ENCODE assay signal across 8 mouse cellular contexts in the genomic region with DNA sequence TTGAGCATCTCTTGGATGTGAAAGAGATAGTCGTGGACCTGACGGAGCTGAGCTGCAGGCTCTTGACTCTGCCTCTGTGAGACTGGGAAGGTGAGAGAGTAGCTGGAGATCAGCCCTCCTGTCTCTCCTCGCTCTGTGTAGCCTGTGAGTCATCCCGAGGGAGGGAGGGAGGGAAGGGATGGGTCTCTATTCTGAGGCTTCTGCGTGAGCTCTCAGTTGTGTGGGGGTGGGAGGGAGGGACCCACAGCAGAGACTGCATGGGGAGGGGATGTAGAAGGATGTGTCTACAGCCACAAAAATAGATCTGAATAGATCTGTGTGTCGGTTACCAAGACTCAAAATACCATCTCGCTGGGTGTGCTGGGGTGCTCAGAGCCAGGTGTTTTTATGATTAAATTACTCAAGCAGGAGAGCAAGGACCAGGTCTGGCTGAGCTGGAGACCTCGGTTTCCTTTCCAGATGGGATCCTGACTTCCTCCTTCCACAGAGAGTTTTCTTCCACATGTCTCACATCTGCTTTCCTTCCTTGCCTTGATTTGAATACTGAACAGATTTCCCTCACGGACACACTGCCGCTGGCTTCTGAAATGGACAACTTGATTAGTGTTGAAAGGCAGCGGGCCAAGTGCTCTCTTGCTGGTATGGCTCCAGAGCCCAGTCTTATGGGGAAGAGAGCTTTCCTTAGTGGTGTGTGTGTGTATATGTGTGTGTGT.
DNase-seq lines count a peak whose midpoint lies in the region; ATAC-seq and TF ChIP-seq lines count a peak whose summit lies in the region.

No protein-coding gene starts in this region.

- no peak overlapping the region for H3K27ac ChIP-seq in forebrain, embryonic 15.5 days (replicated peaks)
- no peak overlapping the region for H3K27ac ChIP-seq in forebrain, embryonic 14.5 days (ENCODE audit: low read depth, low read length)
- 0 out of 2 replicates have a peak overlapping the region, but pooled peaks have one; percentile 4 for H3K27ac ChIP-seq in intestine, postnatal 0 days (ENCODE audit: low read depth, low read length)
- peak overlapping the region; percentile 52 for H3K27ac ChIP-seq in stomach, embryonic 14.5 days (ENCODE audit: low read length)

- H3K9ac ChIP-seq in forebrain, embryonic 15.5 days (replicated peaks) = no peak overlapping the region
- H3K9ac ChIP-seq in forebrain, embryonic 14.5 days (ENCODE audit: low read length) = no peak overlapping the region
- no peak overlapping the region for H3K9ac ChIP-seq in intestine, postnatal 0 days (ENCODE audit: low read depth, low read length)
- H3K9ac ChIP-seq in stomach, embryonic 14.5 days (replicated peaks; ENCODE audit: low read depth, low read length) = no peak overlapping the region

- no peak for TF ChIP-seq CTCF in intestine, postnatal 0 days (IDR thresholded peaks at IDR 0.05; ENCODE audit: low read depth)

- H3K4me1 ChIP-seq in forebrain, embryonic 15.5 days = no peaks in the 10 kb centered on the region
- no peaks in the 10 kb centered on the region for H3K4me1 ChIP-seq in forebrain, embryonic 14.5 days (ENCODE audit: control insufficient read depth, insufficient read depth, low read length)
- H3K4me1 ChIP-seq in intestine, postnatal 0 days (replicated peaks; ENCODE audit: control insufficient read depth, insufficient read depth, low read length) = 0 out of 2 replicates have a peak, but pooled peaks cover 6% of the 10 kb centered on the region
- 0 out of 2 replicates have a peak, but pooled peaks cover 9% of the 10 kb centered on the region for H3K4me1 ChIP-seq in stomach, embryonic 14.5 days (ENCODE audit: control insufficient read depth, insufficient read depth, low read length)

- H3K9me3 ChIP-seq in forebrain, embryonic 15.5 days = no peaks in the 10 kb centered on the region
- no peaks in the 10 kb centered on the region for H3K9me3 ChIP-seq in forebrain, embryonic 14.5 days (replicated peaks; ENCODE audit: control insufficient read depth, low read length)
- no peaks in the 10 kb centered on the region for H3K9me3 ChIP-seq in intestine, postnatal 0 days (ENCODE audit: control insufficient read depth)
- no peaks in the 10 kb centered on the region for H3K9me3 ChIP-seq in stomach, embryonic 14.5 days (ENCODE audit: control insufficient read depth, low read depth, low read length)

- peak; percentile 48; the same call in 1 of the 2 replicates for ATAC-seq in forebrain, embryonic 15.5 days (replicated peaks)
- ATAC-seq in forebrain, embryonic 14.5 days = no peak
- ATAC-seq in intestine, postnatal 0 days = no peak
- ATAC-seq in stomach, embryonic 14.5 days (ENCODE audit: insufficient number of reproducible peaks, insufficient read depth, low FRiP score, low read depth) = peak; percentile 46; the same call in 1 of the 2 replicates

- WGBS in forebrain, embryonic 15.5 days = 47% methylated on average over 11 of the region's 11 CpGs
- WGBS in forebrain, embryonic 14.5 days = 55% methylated on average over 11 of the region's 11 CpGs
- 35% methylated on average over 11 of the region's 11 CpGs for WGBS in intestine, postnatal 0 days
- 40% methylated on average over 11 of the region's 11 CpGs for WGBS in stomach, embryonic 14.5 days

- no peaks in the 10 kb centered on the region for H3K36me3 ChIP-seq in forebrain, embryonic 15.5 days
- no peaks in the 10 kb centered on the region for H3K36me3 ChIP-seq in forebrain, embryonic 14.5 days (ENCODE audit: control insufficient read depth, insufficient read depth, low read length)
- no peaks in the 10 kb centered on the region for H3K36me3 ChIP-seq in intestine, postnatal 0 days (ENCODE audit: control insufficient read depth, insufficient read depth)
- no peaks in the 10 kb centered on the region for H3K36me3 ChIP-seq in stomach, embryonic 14.5 days (ENCODE audit: control insufficient read depth, insufficient read depth, low read length)

- DNase-seq in forebrain, embryonic 14.5 days (ENCODE audit: low spot score) = no peak
- peak; percentile 28 for DNase-seq in urinary bladder, postnatal 14 days (ENCODE audit: low spot score)
- DNase-seq in urinary bladder, postnatal 36 days (ENCODE audit: low spot score in 2 of 2) = no peak
- no peak for DNase-seq in cerebellum, adult 11 months
- no peak for DNase-seq in thymus, postnatal 25 days

- H3K4me3 ChIP-seq in forebrain, embryonic 15.5 days = no peak overlapping the region
- no peak overlapping the region for H3K4me3 ChIP-seq in forebrain, embryonic 14.5 days (ENCODE audit: low read depth, low read length)
- H3K4me3 ChIP-seq in intestine, postnatal 0 days (ENCODE audit: low read depth, low read length) = no peak overlapping the region
- no peak overlapping the region for H3K4me3 ChIP-seq in stomach, embryonic 14.5 days (ENCODE audit: low read depth, low read length)

- H3K27me3 ChIP-seq in forebrain, embryonic 15.5 days = no peaks in the 10 kb centered on the region
- no peaks in the 10 kb centered on the region for H3K27me3 ChIP-seq in forebrain, embryonic 14.5 days (replicated peaks; ENCODE audit: control insufficient read depth, insufficient read depth, low read length)
- no peaks in the 10 kb centered on the region for H3K27me3 ChIP-seq in intestine, postnatal 0 days (replicated peaks; ENCODE audit: control insufficient read depth, insufficient read depth, low read length)
- no peaks in the 10 kb centered on the region for H3K27me3 ChIP-seq in stomach, embryonic 14.5 days (ENCODE audit: control insufficient read depth, insufficient read depth, low read length)

- H3K4me2 ChIP-seq in forebrain, embryonic 15.5 days (replicated peaks) = no peak overlapping the region
- no peak overlapping the region for H3K4me2 ChIP-seq in forebrain, embryonic 14.5 days (ENCODE audit: low read length)
- H3K4me2 ChIP-seq in intestine, postnatal 0 days (replicated peaks; ENCODE audit: low read depth) = no peak overlapping the region
- no peak overlapping the region for H3K4me2 ChIP-seq in stomach, embryonic 14.5 days (replicated peaks; ENCODE audit: low read depth, low read length)

Comparison
In these comparisons a context has a peak if more than half of its experiments do, and no peak if none do; other contexts are left out.
1. ATAC-seq: peak in forebrain, embryonic 15.5 days (single experiment) and stomach, embryonic 14.5 days (single experiment); none in forebrain, embryonic 14.5 days (single experiment) and intestine, postnatal 0 days (single experiment).
2. H3K27ac ChIP-seq: peak in intestine, postnatal 0 days (single experiment) and stomach, embryonic 14.5 days (single experiment); none in forebrain, embryonic 15.5 days (single experiment) and forebrain, embryonic 14.5 days (single experiment).